Mouse (Mus musculus) midbrain, postnatal 0 days (tissue): ENCODE results near the gene Cdkn2d. TPM values are rescaled to one million over a fixed set of nuclear protein-coding genes. Genes with fewer than 3 reads are reported as not detected.

Source experiments
- ATAC-seq: fragments of 200-750 bp; cut with Nextera tagmentation; 2 replicates; pipeline ENCODE4 v1.8.0; 2017; ENCODE audit warnings: moderate number of reproducible peaks, mild to moderate bottlenecking, moderate TSS enrichment, moderate library complexity; ENCODE audit not compliant: low FRiP score
- DNase-seq: peaks from one replicate; pipeline ENCODE4 v3.0.0-alpha.2; 2015; ENCODE audit warnings: low spot score
- H3K27ac ChIP-seq: fragments of 300-500 bp; sonication (generic); 2 replicates; pipeline ENCODE4 v1.5.1; 2014; ENCODE audit warnings: low read depth, mild to moderate bottlenecking, low read length, mixed read lengths
- H3K27me3 ChIP-seq: fragments of 300-500 bp; sonication (generic); 2 replicates; pipeline ENCODE4 v1.6.1; 2014; ENCODE audit warnings: low read length, control low read depth, mixed read lengths; ENCODE audit not compliant: insufficient read depth
- H3K36me3 ChIP-seq: fragments of 300-500 bp; sonication (generic); 2 replicates; pipeline ENCODE4 v1.6.1; 2014; ENCODE audit warnings: low read length, control low read depth, mixed read lengths; ENCODE audit not compliant: insufficient read depth
- H3K4me1 ChIP-seq: fragments of 300-500 bp; sonication (generic); 2 replicates; pipeline ENCODE4 v1.6.1; 2014; ENCODE audit warnings: mild to moderate bottlenecking, control low read depth, antibody characterized with exemption, low read length, mixed read lengths; ENCODE audit not compliant: insufficient read depth
- H3K4me2 ChIP-seq: fragments of 300-500 bp; sonication (generic); 2 replicates; pipeline ENCODE4 v1.6.1; 2014; ENCODE audit warnings: low read depth, mild to moderate bottlenecking, low read length, mixed read lengths; ENCODE audit not compliant: poor library complexity, severe bottlenecking
- H3K4me3 ChIP-seq: fragments of 300-500 bp; sonication (generic); 2 replicates; pipeline ENCODE4 v1.5.1; 2014; ENCODE audit warnings: low read depth, mild to moderate bottlenecking, low read length, moderate library complexity
- H3K9ac ChIP-seq: fragments of 300-500 bp; sonication (generic); replicated peaks from 2 replicates; pipeline ENCODE4 v1.6.1; 2014; ENCODE audit warnings: mild to moderate bottlenecking, low read length, moderate library complexity, mixed read lengths; ENCODE audit not compliant: poor library complexity, severe bottlenecking
- H3K9me3 ChIP-seq: fragments of 300-500 bp; sonication (generic); 2 replicates; pipeline ENCODE4 v1.6.1; 2016; ENCODE audit warnings: low read length, control low read depth
- CTCF ChIP-seq: IDR thresholded peaks from 2 replicates; pipeline ENCODE4 v1.5.1; 2016; ENCODE audit warnings: antibody characterized with exemption, mild to moderate bottlenecking
- WGBS: fragments of 180-500 bp; shearing (Covaris S2); extraction: QIAGEN DNeasy Blood & Tissue Kit; methylation state at CpG from one replicate; pipeline ENCODE4 v1.1.7; 2014; 5-methylcytosine and 5-hydroxymethylcytosine counted together
- polyA plus RNA-seq: library from polyadenylated mRNA; unstranded; fragments of >200 nt; fragmentation: Nextera tagmentation; extraction: Ambion mirVana; gene quantifications from 2 replicates; pipeline ENCODE4 v1.2.1, GENCODE M21; 2015
- total RNA-seq: library from RNA; depleted of rRNA; stranded (reverse); fragments of >200 nt; gene quantifications from 2 replicates; pipeline ENCODE4 v1.2.3, GENCODE M21; 2014

Cdkn2d gene
- total and polyA plus RNA-seq, 2 experiments from 2014 or later = 126 to 141 TPM

DNA sequence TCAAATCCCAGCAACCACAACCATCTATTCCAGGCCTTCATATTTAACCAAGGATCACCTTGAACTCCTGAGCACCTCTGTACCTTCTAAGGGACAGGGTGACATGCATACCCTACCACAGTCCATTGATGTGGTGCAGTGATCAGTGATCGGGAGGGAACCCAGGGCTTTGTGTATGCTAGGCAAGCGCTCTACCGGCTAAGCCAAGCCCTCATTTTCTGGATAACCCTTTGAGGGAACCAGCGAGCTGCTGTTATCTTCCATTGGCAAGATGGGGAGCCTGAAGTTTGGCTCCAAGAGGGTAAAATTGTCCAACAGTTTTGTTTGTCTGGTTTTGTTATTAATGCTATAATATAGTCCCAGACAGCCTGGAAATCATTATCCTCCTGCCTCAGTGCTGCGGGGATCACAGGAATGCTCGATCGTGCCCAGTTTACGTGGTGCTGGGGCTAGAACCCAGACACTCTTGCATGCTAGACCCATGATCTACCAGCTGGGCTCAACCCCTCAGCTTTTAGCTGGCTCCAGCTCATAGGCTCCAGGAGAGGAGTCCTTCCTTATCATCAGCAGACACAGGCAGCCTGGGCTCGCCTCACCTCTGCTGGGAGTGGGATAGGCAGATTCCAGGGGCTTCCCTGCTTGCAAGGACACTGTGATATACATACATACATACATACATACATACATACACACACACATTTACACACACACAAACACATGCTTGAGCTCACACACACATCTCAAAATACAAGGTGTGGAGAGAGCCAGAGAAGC, 23.3 kb upstream of the Cdkn2d start:
- DNase-seq (no peak), ATAC-seq (no peak)
- H3K36me3 ChIP-seq = no peaks in the 10 kb centered on the region
- no peaks in the 10 kb centered on the region for H3K27me3 ChIP-seq
- no peak overlapping the region for H3K4me2 ChIP-seq
- H3K9me3 ChIP-seq = no peaks in the 10 kb centered on the region
- no peak overlapping the region for H3K9ac ChIP-seq
- no peak for TF ChIP-seq CTCF
- H3K4me3 ChIP-seq = no peak overlapping the region
- H3K27ac ChIP-seq = no peak overlapping the region
- H3K4me1 ChIP-seq = no peaks in the 10 kb centered on the region
- WGBS = 91% methylated on average over 9 of the region's 9 CpGs

DNA sequence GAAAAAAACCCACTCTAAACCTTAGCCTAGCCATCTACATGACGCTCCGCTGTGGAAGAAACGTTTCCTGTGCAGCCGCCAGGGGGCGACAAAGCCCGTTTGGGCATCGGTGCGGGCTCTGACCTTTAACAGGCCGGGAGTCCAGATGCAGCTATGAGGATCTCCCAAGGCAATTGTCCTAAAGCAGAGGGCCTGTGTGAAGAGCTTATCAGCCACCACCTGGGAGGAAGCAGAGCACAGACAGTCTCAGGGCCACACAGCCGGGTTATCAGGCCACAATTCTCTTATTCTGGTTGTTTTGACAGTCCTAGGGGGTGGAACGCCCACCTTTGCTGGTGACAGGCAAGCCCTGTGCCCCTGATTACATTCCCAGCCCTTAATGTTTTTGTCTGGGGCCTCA, 22.2 kb upstream of the Cdkn2d start:
- Histone ChIP-seq H3K27me3 (no peaks in the 10 kb centered on the region), H3K36me3 (no peaks in the 10 kb centered on the region), H3K4me1 (no peaks in the 10 kb centered on the region), H3K4me2 (no peak overlapping the region), H3K9ac (no peak overlapping the region), H3K4me3 (no peak overlapping the region), H3K9me3 (no peaks in the 10 kb centered on the region), H3K27ac (no peak overlapping the region)
- WGBS = 10% methylated on average over 11 of the region's 11 CpGs
- TF ChIP-seq CTCF = peak; percentile 88
- ATAC-seq (peak; percentile 55; the same call in 1 of the 2 replicates), DNase-seq (peak; percentile 72)

DNA sequence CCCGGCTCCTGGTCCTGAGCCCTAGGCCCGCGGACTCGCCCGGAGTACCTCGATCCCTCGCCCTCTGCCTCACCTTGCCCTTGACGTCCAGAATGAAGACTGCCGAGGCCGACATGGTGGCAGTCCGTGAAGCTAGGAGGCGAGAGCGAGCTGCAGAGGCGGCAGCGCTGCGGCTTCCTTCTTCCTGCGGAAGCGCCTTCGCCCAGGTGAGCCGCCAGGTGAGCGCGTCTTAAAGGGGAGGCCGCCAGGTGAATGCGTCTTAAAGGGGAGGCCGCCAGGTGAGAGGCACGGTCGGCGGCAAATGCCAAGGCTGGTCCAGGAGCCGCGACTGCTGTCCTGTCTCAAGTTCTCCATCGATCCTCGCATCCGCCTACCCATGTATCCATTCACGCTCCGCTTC, 20.9 kb upstream of the Cdkn2d start, which contains the start of gene Ap1m2:
Ap1m2 (minus strand) TSS at position 204 of the 400 bp plus-strand sequence.
- Histone ChIP-seq H3K36me3 (no peaks in the 10 kb centered on the region), H3K9ac (no peak within 1 kb of the TSS), H3K4me3 (peak within 1 kb of the TSS; percentile 25), H3K27ac (no peak within 1 kb of the TSS), H3K9me3 (no peaks in the 10 kb centered on the region), H3K4me2 (peak within 1 kb of the TSS; percentile 42), H3K4me1 (no peaks in the 10 kb centered on the region), H3K27me3 (no peaks in the 10 kb centered on the region)
- 15% methylated on average over 35 of the region's 35 CpGs for WGBS
- ATAC-seq = no peak
- TF ChIP-seq CTCF = peak; percentile 47
- peak; percentile 40 for DNase-seq

DNA sequence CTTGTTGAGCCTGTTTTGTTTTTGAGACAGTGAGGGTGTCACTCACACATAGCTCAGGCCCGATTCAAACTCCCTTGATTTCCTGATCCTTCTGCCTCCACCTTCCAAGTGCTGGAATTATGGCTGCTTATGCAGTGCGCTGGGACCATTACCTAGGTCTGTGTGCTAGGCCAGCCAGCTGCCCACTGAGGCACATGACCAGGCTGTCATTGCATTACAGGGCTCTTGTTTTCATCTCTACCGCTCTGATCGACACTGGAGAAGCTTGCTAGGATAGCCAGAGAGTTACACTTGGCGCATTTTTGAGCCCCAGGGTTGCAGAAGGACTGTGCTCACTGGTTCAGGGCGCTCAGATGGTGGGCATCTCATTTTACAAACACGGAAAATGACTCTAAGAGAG, 20.5 kb upstream of the Cdkn2d start:
- Histone ChIP-seq H3K36me3 (no peaks in the 10 kb centered on the region), H3K4me3 (peak overlapping the region; percentile 25), H3K4me2 (peak overlapping the region; percentile 42), H3K27ac (no peak overlapping the region), H3K9ac (no peak overlapping the region), H3K9me3 (no peaks in the 10 kb centered on the region), H3K27me3 (no peaks in the 10 kb centered on the region), H3K4me1 (no peaks in the 10 kb centered on the region)
- WGBS = 29% methylated on average over 7 of the region's 7 CpGs
- DNase-seq (no peak), ATAC-seq (no peak)
- no peak for TF ChIP-seq CTCF

DNA sequence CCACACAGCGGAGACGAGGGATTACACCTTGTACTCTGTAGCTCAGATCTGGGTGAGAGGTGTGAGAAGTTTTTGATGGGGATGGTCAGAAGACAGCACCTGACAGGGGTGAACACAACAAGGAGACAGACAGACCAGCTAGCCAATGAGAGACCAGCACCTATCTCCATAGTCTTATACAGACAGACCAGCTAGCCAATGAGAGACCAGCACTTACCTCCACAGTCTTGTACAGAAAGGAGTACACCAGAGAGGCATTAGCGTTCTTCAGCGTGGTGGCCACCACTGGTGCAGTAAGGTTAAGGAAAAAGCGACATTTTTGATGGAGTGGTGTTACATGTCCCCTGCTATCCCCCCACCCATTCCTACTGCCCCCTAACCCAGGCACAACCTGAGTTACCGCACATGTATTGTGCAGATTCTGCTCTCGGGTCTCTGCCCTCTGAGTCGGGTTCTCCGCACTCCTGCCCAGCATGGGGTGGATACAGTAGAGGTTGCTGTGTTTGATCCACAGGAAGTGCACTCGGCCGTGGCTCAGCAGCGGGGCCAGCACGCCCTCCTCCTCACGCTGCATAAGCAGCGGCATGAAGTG, 18.0 kb upstream of the Cdkn2d start:
- no peaks in the 10 kb centered on the region for H3K27me3 ChIP-seq
- no peak for TF ChIP-seq CTCF
- no peak overlapping the region for H3K9ac ChIP-seq
- no peaks in the 10 kb centered on the region for H3K36me3 ChIP-seq
- no peak overlapping the region for H3K4me3 ChIP-seq
- DNase-seq (no peak), ATAC-seq (no peak)
- H3K4me2 ChIP-seq = no peak overlapping the region
- no peaks in the 10 kb centered on the region for H3K4me1 ChIP-seq
- 69% methylated on average over 15 of the region's 15 CpGs for WGBS
- H3K27ac ChIP-seq = no peak overlapping the region
- no peaks in the 10 kb centered on the region for H3K9me3 ChIP-seq

DNA sequence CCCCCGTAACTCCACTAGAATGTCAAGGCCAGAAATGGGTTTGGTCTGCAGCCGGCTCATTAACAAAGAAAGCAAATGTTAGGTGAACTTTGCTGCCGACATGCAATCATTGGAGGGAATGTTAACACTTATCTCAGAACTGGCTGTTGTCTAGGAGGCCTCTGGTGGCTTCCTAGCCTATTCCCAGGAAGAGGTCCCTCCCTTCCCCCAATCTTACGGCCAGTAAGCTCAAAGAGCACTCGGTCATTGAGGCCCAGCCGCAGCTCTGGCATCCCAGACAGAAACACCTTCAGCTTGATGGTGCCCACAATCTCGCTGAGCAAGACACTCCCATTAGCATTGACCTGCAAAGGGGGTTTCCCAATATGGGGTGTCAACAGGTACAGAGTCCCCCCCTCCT, 13.9 kb upstream of the Cdkn2d start:
- H3K36me3 ChIP-seq = no peaks in the 10 kb centered on the region
- H3K27me3 ChIP-seq = no peaks in the 10 kb centered on the region
- H3K9me3 ChIP-seq = no peaks in the 10 kb centered on the region
- no peak for ATAC-seq
- DNase-seq = no peak
- H3K27ac ChIP-seq = no peak overlapping the region
- no peak overlapping the region for H3K9ac ChIP-seq
- TF ChIP-seq CTCF = no peak
- 87% methylated on average over 7 of the region's 7 CpGs for WGBS
- H3K4me3 ChIP-seq = no peak overlapping the region
- H3K4me2 ChIP-seq = no peak overlapping the region
- H3K4me1 ChIP-seq = no peaks in the 10 kb centered on the region
